Mouse (Mus musculus): ENCODE results near the gene Vstm2b.

The Vstm2b gene

DNA sequence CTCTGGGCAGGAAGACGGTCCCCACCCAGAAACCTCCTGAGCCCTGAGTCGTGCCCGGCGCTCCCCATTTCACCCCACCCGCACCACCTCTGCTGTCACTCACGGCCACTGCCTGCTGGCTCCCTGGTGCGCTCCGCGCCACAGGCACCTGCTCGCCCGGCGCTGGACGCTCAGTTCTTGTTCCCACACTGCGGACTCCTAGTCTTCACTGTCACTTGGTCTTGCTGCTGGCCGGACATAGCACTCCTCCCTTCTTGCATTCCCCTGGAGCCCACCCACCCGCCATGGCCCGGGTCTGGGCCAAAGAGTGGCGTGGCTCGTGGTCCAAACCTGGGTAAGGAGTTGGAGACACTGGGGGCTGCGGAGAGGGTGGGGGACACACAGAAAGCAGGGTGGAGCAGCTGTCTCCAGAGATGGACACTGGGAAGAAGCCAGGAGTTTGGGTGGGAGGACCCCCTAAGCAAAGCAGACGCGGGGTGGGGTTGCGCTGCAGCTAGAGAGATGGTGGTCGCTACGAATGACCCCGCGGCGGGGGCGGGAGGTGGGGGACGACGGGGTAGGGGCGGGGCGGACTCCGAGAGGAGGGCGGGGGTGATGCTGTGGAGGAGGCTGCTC is at the start of gene Vstm2b:
Vstm2b (plus strand) TSS at position 233 of the 615 bp plus-strand sequence.
- peak; percentile 14 for DNase-seq

DNA sequence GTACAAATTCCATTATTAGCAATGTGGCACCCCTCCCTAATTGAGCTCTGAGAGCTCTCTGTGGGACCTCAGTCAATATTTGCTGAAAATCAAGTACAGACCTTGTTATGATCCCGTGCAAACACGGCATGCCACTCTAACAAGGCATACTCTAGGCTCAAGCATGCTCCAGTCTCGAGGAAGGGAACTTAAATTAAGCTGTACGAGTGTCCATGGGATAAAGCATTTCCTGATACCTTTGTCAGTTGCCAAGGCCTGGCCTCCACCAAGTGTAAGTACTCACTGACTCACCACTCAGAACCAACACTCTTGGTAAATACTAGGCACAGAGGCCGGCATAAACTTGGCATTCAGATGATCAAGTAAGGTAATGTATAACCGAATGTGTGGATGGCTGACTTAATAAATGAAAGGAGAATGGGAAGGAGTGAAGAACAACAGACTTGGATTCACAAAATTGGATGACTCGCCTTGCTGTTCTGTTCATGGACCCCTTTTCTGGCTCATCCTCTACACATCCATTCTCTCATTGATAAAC is 42.0 kb upstream of the Vstm2b start:
- DNase-seq = no peak

DNA sequence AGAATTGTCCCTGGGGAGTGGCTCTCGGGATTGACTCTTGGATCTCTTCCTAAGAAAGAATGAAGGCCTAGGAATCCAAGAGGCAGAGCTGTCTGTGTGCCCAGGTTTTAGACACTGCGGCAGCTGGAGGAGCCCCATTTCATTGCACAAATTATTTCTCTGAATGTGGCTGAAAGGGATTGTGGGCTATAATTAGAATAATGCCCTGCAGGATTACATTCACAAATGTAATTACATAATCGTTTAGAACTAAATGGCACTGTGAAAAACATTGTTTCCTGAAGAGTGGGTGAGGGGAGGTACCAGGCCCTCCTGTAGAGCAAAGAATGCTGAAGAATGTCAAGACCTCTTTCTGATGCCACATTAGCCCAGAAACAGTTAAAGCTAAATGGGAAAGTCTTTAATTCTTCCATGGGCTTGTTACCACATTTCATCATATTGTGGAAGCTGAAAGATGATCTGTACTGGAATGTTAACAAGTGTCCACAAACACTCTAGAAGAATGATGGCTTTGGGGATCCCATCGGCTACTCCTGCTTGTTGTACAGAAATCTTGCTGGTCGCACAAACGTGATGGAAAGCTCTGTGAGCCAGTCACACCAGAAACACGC is 24.6 kb upstream of the Vstm2b start:
- no peak for DNase-seq

DNA sequence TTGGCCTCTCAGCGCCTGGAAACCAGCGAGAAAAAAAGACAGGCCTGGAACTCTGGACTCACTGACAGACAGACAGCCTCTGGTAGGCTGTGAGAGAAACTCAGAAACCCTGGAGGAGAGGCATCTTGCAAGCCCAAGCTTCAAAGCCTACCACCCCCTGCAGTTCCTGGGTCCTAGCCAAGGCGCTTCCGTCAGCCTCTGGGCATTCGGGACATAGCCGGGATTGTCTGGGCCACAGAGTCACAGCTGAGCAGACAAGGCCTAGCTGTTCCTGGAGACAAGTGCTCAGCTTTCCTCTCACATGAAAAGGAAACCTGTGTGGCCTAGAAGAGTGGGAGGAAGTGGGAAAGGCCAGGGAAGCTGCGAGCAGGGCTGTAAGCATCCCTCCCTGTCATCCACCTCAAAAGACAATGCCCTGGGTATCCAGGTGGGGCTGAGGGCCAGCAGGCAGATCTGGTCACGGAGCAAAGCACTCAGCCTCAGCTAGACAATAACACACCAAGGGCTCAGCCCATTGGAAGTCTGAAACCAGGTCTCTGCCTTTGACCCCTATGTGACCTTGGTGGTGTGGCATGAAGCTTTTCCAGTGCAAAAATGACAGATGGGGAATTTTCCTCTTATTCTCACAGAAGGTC is 13.2 kb upstream of the Vstm2b start:
- DNase-seq = peak; percentile 59

DNA sequence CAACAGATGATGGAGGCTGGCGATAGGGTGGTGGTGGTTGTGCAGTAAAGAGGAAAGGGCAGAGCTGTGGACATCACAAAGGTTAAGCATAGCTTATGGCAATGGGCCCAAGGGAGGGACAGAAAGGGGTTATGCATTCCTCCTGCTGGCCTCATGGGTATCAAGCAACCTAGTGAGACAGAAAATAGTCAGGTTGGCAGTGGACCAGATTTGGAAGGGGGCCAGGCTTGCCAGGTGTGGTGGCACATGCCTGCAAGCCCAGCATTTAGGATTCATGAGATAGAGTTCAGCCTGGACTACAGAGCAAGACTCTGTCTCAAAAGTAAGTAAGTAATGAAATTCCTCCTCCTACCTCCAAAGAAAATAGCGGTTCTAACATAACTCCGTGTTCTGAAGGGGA is 9.8 kb upstream of the Vstm2b start:
- peak; percentile 37 for DNase-seq

DNA sequence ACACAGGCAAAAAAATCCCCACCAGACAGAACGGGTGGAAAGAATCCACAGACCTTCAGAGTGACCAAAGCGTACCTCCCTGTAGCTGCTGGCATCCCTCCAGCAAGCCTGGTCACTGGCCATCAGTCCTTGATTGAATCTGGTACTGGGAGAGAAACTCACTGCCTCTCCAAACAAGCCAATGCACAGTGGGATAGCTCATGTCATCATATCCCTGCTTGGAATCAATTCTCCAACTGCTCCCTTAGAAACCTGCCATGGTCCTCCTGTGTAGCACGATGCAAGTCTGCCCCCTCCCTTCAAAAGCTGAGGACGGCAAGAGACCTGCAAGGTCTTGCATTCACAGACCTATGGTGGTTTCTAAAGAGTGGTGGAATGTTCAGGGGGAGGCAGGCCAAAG is 1.2 kb upstream of the Vstm2b start:
- DNase-seq = no peak

DNA sequence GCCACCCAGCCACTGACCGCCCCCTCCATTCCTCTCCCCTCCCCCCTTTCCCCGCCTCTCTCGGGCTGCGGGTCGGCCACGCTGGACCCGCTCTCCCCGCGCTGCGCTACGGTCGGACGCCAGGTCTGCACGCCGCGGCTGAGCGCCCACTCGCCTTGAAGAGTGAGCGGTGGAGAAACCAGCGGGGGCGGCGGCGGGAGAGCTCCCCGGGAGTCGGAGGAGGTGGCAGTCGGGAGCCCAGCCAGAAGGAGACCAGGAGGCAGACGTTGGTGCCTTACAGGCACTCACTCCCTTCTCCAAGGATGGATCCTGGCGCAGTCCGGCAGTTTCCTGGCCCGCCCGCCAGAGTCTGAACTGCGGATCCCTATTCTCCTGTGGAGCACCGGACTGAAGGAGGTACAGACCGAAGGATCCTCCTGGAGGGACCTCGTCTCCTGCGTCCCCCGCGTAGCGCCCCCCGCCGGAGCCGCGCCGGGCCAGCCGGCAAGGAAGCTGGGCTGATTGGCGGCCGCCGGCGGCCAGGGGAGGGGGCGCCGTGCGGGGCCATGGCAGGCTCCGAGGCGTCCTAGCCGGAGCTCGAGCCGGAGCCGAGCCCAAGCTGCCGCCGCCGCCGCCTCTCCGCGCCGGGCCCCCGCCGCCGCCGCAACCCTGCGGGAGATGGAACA is 715 bp downstream of the Vstm2b start:
- peak; percentile 50 for DNase-seq

DNA sequence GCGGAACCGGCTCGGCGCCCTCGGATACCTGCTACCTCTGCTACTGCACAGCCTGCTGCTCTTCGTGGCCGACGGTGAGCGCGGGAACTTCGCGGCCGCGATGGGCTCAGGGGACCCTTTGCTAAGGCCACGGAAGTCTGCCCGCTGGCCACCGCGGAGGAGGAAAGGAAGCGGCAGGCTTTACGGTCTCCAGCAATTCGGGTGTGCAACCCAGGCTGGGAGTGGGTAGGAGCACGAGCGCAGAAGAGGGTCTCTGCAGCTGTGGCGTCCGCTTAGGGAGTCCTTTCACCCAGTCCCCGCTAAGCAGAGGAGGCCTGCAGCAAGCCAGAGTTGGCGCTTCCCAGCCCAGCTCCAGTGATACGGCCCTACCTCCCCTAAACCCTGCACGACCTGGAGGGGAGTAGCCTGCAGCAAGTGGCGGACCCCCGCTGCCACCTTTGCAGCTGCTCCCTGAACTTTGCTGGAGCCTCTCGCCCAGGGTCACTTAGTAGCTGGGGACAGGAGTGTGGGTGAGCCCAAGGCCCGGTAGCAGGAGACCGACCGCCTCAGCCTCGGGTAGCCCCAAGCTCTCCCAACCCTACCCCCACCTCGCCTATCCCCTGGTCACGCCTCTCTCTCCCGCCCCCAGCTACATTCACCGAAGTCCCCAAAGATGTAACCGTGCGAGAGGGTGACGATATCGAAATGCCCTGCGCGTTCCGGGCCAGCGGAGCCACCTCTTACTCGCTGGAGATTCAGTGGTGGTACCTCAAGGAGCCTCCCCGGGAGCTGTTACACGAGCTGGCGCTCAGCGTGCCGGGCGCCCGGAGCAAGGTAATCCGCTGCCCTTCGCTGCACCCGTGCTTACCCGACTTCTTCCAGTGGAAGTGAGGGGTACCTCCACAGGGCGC is 1.5 kb downstream of the Vstm2b start:
- peak; percentile 33 for DNase-seq

DNA sequence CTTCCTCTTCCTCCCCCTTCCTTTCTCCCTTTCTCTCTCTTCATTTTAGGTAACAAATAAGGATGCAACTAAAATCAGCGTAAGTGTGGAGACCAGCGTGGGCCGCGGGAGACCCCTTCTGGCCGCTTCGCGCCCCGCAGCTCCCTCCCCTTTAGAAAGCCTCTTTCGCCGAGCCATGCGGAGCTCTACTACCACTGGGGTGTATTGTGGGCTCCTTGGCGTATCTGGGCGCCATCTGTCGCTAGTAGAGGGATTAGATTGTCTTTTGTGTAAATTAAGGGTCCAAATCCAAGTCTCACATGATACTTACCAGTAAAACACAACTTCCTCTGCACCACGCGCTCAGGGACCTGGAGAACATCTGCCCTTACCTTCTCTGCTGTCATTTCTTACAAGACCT is 3.1 kb downstream of the Vstm2b start:
- DNase-seq = peak; percentile 89

DNA sequence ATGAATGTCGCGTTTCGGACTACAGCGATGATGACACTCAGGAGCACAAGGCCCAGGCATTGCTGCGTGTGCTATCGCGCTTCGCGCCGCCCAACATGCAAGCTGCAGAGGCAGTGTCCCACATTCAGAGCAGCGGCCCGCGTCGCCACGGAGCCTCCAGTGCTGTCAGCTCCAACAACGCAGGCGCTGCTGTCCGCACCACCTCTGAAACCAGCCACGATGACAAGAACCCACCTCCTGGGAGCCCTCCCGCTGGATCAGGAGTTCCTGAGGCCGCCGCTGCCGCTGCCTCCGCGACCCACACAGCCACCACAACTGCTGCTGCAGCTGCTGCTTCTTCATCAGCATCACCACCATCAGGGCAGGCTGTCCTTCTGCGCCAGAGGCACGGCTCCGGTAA is 4.4 kb downstream of the Vstm2b start:
- peak; percentile 13 for DNase-seq

DNA sequence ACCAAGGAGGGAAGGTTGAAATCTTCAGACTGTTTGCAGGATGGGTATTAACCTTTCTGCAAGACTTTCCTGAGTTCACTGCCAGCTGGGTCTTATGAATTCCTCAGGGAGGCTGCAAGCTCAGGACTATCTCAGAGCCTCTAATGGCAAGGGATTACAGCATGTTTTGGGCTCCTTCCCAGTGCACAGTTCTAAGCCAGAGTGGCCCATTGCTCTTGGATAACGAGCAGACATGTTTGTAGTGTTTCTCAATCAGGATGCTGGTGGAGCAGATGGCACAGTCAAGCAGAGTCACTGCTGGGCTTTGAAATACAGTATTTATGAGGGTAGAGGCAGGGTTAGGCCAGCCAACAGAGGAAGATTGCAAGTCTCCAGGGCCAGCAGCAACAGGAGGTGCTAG is 8.4 kb downstream of the Vstm2b start:
- DNase-seq = no peak

DNA sequence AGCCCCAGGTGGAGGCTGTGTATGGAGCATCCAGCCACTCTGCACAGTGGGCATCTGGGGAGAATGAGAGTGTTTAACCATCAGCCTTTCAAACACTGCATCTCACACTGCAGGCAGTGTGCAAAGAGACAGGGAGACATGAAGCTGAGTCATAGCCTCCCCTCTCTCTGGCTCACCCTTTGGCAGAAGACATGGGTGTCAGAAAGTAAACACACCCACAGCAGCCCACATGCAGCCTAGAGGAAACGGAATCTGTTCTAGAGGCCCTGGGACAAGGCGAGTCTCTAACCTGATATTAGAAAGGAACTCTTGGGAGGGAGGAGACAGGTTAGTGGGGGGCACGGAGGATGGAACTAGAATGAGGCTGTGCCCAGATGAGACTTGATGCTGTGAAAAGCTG is 18.6 kb downstream of the Vstm2b start:
- DNase-seq = no peak

DNA sequence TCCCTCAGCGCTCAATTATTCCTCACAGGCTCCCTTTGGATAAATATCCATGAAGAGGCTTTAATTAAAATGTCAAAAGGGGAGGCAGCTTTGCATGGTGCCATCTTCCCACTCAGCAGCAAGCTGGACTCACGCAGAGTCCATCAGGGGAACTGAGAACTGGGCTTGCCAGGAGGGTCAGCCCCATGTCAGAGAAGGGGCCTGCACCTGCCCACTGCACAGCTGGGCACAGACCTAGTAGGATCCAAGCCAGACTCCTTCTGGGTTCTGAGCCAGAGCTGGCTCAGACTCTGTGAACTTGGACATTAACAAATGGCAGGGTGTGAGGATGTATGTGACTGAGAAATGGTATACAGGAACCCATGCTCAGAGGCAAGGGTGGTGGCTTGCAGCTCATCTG is 22.0 kb downstream of the Vstm2b start:
- no peak for DNase-seq

DNA sequence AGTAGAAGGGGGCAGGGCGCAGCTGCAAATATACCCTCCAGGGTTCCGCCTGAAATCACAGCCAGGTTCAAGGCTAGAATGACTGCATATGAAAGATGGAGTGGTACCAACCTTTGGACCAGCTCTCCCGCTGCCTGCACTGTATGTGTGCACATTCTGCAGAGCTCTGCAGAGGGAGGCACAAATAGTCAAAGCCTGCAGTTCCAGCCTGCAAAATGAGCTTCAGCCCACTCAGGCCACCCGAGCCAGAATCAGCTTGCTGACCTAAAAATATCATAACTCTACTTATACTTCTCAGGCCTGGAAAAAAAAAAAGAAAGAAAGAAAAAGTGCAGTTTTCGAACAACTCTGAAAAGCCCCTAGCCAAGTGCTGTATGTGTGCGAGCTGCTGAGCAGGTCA is 23.2 kb downstream of the Vstm2b start:
- DNase-seq = no peak

DNA sequence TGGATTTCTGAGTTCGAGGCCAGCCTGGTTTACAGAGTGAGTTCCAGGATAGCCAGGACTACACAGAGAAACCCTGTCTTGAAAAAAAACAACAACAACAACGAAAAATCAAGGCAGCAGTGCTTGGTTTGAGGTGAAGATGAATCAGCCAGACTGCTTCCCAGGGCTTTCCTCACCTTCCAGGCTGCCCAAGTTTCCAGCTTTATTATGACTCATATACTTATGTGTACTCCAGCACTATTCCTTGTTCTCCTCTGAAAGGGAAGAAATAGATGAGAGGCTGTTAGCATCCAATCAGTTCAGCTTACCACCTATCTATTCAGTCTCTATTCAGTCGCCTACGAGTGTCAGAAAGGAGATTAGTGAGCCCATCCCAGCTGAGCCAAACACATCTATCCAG is 24.7 kb downstream of the Vstm2b start:
- no peak for DNase-seq

DNA sequence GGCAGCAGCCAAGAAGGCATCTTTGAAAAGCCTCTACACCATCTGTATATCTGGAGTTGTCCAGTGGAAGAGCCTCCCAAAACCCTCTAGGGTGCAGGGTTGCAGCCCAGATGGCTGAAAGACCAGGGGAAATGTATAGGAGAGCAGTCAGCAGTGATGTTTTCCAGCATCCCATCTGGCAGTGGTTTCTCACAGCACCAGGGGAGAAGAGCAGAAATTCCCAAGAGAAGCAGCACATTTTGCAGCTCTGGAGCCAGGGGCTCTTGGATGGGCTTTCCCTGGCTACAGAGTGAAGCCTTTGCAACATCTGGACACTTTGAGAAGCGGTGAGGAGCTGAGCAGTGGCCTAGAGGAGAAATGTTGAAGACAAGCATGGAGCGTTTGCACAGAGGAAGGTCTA is 30.3 kb downstream of the Vstm2b start:
- peak; percentile 18 for DNase-seq

DNA sequence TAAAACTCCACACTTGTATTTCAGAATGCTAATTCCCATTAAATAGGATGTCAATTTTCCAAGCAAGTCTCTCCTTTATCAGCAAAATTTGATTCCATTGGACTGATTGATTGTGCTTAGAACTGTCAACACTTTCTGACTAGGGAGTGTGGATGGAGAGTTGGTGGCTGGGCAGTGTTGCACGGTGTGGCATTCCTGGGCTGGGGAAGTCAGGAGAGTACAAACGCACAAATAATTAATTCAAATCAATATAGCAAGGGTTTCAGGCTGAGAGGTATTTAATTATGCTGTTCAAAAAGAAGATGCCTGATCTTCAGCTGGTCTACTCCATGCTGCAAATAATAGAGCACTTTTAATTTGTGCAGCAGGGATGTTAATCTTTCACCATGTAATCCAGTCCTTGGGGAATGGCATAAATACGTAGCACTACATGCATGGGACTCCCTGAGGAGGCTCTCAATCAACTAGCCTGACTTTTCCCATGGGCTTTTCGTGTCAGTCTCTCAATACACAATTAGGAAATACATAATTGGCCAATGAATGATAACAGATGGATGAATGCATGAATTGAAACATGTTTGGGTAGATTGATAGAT is 38.6 kb downstream of the Vstm2b start:
- no peak for DNase-seq

DNA sequence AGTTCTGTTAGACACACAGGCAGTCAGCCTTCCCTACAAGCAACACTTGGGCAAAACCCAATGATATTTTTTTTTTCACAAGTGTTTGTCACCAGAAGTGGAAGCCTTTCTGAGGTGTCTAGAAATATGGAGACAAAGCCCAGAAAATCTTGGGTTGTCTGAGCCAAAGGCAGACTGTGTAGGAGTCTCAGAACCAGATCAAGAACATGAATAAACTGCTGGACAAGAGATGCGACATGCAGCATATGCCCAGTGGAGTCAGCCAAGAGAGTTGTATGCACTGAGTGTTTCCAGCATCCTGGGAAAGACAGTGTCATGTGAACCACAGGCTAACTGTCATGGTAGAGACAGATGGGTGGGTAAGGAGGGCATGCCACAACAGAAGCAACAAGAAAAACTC is 41.2 kb downstream of the Vstm2b start:
- no peak for DNase-seq

DNA sequence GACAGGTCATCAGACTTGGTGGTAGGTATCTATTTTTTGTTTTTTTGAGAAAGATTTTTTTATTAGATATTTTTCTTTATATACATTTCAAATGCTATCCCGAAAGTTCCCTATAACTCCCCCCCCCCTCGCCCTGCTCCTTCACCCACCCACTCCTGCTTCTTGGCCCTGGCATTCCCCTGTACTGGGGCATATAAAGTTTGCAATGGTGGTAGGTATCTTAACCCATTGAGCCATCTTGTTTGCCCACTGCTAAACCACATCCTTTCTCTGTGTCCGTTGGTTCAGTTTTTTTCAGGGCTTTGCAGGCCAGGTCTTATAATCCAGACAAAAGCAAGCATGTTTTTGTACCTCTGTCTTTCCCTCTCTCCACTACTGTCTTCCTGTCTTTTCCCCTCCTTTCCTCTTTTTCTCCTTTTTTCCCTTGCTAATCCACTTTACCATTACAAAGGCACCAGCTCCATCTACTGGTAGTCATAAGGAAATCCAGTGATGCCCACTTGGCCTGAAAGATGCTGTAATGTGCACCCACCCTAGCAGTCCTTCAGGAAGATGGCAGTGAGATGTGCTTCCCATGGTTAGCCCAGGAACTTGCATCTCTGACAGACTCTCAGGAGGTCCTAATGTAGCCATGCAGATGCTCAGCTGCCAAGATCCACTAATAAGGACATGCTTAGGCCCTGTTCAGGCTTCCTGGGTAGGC is 44.3 kb downstream of the Vstm2b start:
- no peak for DNase-seq

Data from kidney, postnatal 10 days (tissue).